Mouse (Mus musculus): ENCODE measurements around the gene Inppl1. TPM values are rescaled to one million over a fixed set of nuclear protein-coding genes. Genes with fewer than 3 reads are reported as not detected.

Inppl1 gene
- not detected in 2 replicates for polyA plus RNA-seq (2012; ENCODE audit: insufficient read depth, insufficient read length, low replicate concordance, missing spikeins)

DNA sequence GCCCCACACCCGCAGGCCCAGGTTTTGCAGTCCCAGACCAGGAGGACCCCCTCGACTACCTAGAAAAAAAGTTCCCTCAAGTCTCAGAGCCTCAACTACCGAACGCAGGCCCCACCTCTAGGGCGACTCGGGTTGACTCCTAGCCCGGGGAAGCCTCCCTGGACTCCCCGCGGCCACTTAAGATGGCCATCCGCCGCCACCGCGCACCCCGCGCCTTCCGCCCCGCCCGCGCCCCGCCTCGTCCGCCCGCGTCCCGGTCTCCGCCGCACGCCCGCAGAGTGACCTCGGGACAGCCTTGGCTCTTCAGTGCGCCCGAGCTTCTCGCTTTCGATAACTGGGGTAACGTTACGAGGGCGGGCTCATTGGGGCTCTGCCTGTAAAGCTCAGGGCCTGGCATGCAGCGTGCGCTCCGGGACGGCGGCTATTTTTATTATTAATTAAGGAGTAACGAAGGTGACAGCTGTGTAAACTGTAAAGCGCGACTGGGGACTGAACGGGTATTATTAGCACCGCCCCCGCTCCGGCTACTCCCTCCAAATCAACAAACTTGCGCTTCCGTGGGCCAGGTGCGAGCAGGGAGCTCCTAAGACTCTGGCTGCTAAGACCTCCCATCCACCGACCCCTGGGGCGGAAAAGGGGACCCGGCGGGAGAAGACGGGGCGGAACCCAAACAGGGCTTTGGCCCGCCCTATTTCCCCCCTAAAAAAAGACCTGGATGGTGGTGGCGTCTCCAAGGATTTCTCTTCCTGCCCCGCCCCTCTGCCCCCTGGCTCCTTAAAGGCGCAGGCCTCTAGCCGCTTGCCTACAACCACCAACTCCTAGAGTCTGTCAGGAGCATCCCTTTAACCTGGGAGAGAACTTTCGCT is at the start of gene Inppl1:
Inppl1 (minus strand) TSS at position 624 of the 866 bp plus-strand sequence.
- Histone ChIP-seq H3K4me1 (ENCODE audit: control insufficient read depth, insufficient read depth, low read length) (peaks cover 12% of the 10 kb centered on the region), H3K27ac (ENCODE audit: insufficient read depth, low read depth, low read length) (peak within 1 kb of the TSS; percentile 10), H3K4me3 (ENCODE audit: insufficient read depth, low read depth, low read length) (peak within 1 kb of the TSS; percentile 64)
- TF ChIP-seq CTCF (IDR thresholded peaks at IDR 0.05; ENCODE audit: insufficient read depth, low read depth, low read length) = no peak
- no peak for TF ChIP-seq POLR2A (IDR thresholded peaks at IDR 0.05; ENCODE audit: insufficient read depth, low read depth, low read length)
- WGBS = under 1% methylated on average over 64 of the region's 64 CpGs

DNA sequence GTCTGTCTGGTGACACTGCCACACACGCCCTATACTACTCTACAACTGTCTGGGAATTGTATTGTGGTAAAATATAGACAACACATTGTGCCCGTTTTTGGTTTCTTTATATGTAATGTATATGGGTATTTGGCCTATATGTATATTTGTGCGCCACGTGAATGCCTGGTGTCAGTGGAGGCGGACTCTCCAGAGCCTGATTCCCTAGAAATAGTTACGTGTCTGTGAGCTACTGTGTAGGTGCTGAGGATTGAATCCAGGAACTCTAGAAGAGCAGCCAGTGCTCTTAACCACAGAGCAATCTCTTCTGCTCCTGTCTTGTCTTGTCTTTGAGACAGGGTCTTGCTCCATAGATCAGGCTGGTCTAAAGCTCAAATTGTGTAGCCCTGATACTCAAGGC is 48.2 kb upstream of the Inppl1 start:
- no peaks in the 10 kb centered on the region for H3K4me1 ChIP-seq (ENCODE audit: control insufficient read depth, insufficient read depth, low read length)

DNA sequence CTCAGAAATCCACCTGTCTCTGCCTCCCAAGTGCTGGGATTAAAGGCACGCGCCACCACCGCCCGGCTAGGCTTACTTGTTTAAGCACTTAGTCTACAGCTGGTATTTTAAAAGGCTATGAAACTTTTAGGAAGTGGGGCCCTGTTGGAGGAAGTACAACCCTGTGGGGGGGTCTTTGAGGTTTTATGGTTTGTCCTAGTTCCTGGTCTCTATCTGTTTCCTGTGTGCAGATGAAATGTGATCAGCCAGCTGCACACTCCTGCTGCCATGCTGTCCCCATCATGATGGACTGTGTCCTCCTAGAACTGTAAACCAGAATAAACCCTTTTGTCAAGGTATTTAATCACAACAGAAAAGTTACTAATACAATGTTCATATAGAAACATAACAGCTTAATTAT is 46.1 kb upstream of the Inppl1 start:
- Histone ChIP-seq H3K4me1 (ENCODE audit: control insufficient read depth, insufficient read depth, low read length) (no peaks in the 10 kb centered on the region), H3K27ac (ENCODE audit: insufficient read depth, low read depth, low read length) (no peak overlapping the region), H3K4me3 (ENCODE audit: insufficient read depth, low read depth, low read length) (no peak overlapping the region)
- no peak for TF ChIP-seq POLR2A (IDR thresholded peaks at IDR 0.05; ENCODE audit: insufficient read depth, low read depth, low read length)
- no peak for TF ChIP-seq CTCF (IDR thresholded peaks at IDR 0.05; ENCODE audit: insufficient read depth, low read depth, low read length)
- WGBS = 100% methylated on average over 4 of the region's 4 CpGs

More for the DNA sequence above, 48.2 kb upstream of the Inppl1 start:
- Histone ChIP-seq H3K27ac (ENCODE audit: insufficient read depth, low read depth, low read length) (no peak overlapping the region), H3K4me3 (ENCODE audit: insufficient read depth, low read depth, low read length) (no peak overlapping the region)
- 90% methylated on average over 6 of the region's 6 CpGs for WGBS
- no peak for TF ChIP-seq CTCF (IDR thresholded peaks at IDR 0.05; ENCODE audit: insufficient read depth, low read depth, low read length)

DNA sequence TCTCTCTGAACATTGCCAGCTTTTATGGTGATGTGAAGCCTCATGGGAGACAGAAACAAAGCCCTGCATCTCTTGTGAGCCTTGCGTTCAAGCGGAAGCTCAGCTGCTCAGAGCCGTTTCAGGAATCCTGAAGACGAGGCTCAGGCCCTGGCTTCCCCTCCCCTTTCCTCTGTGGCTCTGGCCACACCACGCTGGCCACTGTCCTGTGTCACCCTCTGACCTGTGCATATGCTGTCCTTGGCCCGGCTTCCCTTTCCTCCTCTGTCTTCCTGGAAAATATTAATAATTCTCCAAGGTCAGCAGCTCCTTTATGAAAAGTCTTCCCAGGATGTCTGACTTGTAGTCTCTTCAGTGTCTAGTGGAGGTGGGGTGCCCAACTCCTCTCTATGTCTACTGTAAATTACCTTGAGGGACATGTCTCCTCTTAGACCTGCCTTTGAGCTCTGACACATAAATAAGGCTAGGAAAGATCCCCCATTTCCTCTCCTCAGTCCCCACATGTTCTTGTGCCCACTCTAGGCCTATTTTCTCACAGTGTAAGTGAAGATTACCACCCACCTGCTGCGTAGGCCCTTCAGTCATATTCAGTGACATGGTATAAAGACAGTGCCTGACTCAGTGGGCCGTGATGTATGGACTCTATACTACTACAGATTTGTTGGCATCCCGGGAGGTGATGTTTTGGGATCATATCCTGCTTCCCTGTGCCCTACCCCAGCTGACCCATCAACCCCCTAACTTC is 44.6 kb upstream of the Inppl1 start:
- Histone ChIP-seq H3K4me1 (ENCODE audit: control insufficient read depth, insufficient read depth, low read length) (no peaks in the 10 kb centered on the region), H3K4me3 (ENCODE audit: insufficient read depth, low read depth, low read length) (no peak overlapping the region), H3K27ac (ENCODE audit: insufficient read depth, low read depth, low read length) (no peak overlapping the region)
- TF ChIP-seq POLR2A (IDR thresholded peaks at IDR 0.05; ENCODE audit: insufficient read depth, low read depth, low read length) (no peak), CTCF (IDR thresholded peaks at IDR 0.05; ENCODE audit: insufficient read depth, low read depth, low read length) (no peak)
- 67% methylated on average over 9 of the region's 9 CpGs for WGBS

DNA sequence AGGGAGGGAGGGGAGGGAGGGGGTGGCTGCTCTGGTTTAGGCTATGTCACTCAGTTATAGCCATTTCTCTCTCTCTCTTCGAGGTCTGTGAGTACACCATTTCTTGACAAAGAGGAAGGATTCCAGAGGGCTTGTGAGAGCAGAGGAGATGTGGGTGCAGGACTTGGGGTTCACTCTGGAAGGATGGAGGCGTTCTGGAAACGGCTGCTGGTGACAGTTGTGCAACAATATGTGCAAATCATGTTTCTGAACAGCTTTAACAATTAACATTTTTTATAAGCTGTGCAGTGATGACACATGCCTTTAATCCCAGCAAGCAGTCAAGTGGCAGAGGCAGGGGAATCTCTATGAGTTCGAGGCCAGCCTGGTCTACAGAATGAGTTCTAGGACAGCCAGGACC is 42.8 kb upstream of the Inppl1 start:
- Histone ChIP-seq H3K4me1 (ENCODE audit: control insufficient read depth, insufficient read depth, low read length) (no peaks in the 10 kb centered on the region), H3K4me3 (ENCODE audit: insufficient read depth, low read depth, low read length) (no peak overlapping the region), H3K27ac (ENCODE audit: insufficient read depth, low read depth, low read length) (no peak overlapping the region)
- TF ChIP-seq POLR2A (IDR thresholded peaks at IDR 0.05; ENCODE audit: insufficient read depth, low read depth, low read length) = no peak
- TF ChIP-seq CTCF (IDR thresholded peaks at IDR 0.05; ENCODE audit: insufficient read depth, low read depth, low read length) = no peak
- 72% methylated on average over 4 of the region's 4 CpGs for WGBS

DNA sequence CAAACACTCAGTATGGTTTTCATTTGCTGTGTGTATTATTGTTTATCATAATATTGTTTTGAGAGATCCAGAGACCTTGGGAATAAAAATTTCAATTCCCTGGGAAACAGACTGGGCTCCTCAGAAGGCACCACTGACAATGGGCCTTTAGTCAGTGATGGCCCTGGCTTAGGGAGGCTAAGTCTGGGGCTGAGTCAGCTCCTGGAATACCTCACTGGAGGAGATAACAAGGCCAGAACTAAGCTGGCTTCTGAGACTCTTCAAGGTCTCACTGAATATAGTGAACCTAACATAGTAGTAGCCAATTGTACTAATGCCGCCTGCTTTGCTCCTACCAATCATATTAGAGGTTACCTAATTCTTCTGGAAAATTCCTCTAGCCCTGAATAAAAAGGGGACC is 37.9 kb upstream of the Inppl1 start:
- Histone ChIP-seq H3K27ac (ENCODE audit: insufficient read depth, low read depth, low read length) (no peak overlapping the region), H3K4me3 (ENCODE audit: insufficient read depth, low read depth, low read length) (no peak overlapping the region), H3K4me1 (ENCODE audit: control insufficient read depth, insufficient read depth, low read length) (no peaks in the 10 kb centered on the region)
- WGBS = 97% methylated on average over 1 of the region's 1 CpGs
- TF ChIP-seq POLR2A (IDR thresholded peaks at IDR 0.05; ENCODE audit: insufficient read depth, low read depth, low read length) (no peak), CTCF (IDR thresholded peaks at IDR 0.05; ENCODE audit: insufficient read depth, low read depth, low read length) (no peak)

DNA sequence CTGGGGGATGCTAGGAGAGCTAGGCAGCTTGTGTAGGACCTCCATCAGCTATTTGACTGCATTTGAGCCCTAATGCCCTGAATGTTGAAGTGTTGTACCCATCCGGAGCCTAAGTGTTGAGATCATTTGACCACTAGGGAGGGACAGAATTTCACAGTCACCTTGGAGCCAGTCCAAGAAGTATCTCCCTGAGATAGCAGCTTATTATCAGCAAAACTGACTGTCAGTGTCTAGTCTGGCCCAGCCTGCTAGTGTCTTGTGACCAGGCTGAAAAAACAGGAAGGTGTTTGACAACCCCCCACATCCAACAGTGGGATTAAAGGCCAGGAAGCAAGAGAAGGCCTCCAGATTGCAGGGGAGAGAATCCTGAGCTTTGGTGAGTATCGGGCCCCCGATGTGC is 33.3 kb upstream of the Inppl1 start:
- Histone ChIP-seq H3K27ac (ENCODE audit: insufficient read depth, low read depth, low read length) (no peak overlapping the region), H3K4me1 (ENCODE audit: control insufficient read depth, insufficient read depth, low read length) (peaks cover 3% of the 10 kb centered on the region; the same call in 1 of the 2 replicates), H3K4me3 (ENCODE audit: insufficient read depth, low read depth, low read length) (no peak overlapping the region)
- 88% methylated on average over 3 of the region's 3 CpGs for WGBS
- TF ChIP-seq CTCF (IDR thresholded peaks at IDR 0.05; ENCODE audit: insufficient read depth, low read depth, low read length) = no peak

DNA sequence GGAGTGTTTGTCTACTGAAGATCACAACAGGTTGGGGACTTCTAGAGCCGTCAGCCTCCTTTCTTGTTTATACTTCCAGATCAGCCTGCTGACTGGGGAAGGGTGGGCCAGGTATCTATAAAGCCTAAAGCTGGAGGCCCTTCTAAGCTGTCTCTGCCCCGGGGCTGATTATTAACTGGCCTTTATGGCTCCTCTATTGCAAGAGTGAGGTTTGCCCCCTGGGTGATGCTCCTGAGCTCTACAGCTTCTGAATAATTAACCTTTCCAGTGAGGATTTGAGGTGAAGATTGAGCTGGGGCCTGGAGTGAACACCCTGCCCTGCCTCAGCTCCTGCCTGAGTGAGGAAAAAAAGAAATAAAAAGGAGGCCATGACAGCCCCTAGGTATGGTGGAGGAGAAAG is 32.6 kb upstream of the Inppl1 start, which contains the start of gene Folr1:
Folr1 (minus strand) TSS at position 160 of the 400 bp plus-strand sequence.
- Histone ChIP-seq H3K27ac (ENCODE audit: insufficient read depth, low read depth, low read length) (no peak within 1 kb of the TSS), H3K4me3 (ENCODE audit: insufficient read depth, low read depth, low read length) (no peak within 1 kb of the TSS), H3K4me1 (ENCODE audit: control insufficient read depth, insufficient read depth, low read length) (peaks cover 3% of the 10 kb centered on the region; the same call in 1 of the 2 replicates)
- TF ChIP-seq CTCF (IDR thresholded peaks at IDR 0.05; ENCODE audit: insufficient read depth, low read depth, low read length) (no peak), POLR2A (IDR thresholded peaks at IDR 0.05; ENCODE audit: insufficient read depth, low read depth, low read length) (no peak)
- 91% methylated on average over 2 of the region's 2 CpGs for WGBS

DNA sequence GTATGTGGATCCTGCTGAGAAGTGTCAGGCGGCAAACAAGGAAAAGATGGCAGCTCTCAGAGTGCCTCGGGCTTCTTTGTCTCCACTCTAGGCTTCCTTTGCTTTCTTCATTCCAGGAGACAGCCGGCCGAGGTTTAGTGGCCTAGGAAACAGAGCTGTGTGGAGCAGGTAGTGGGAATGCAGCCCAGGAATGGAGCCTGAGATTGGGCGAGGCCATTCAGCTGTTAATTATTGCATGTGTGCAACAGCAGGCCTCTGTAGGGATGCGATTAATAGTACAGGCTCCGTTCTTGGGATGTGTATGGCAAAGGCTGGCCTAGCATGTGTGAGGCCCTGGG is 31.1 kb upstream of the Inppl1 start:
- no peak for TF ChIP-seq POLR2A (IDR thresholded peaks at IDR 0.05; ENCODE audit: insufficient read depth, low read depth, low read length)
- TF ChIP-seq CTCF (IDR thresholded peaks at IDR 0.05; ENCODE audit: insufficient read depth, low read depth, low read length) = no peak
- H3K4me1 ChIP-seq (ENCODE audit: control insufficient read depth, insufficient read depth, low read length) = peaks cover 3% of the 10 kb centered on the region; the same call in 1 of the 2 replicates
- H3K4me3 ChIP-seq (ENCODE audit: insufficient read depth, low read depth, low read length) = no peak overlapping the region
- 65% methylated on average over 7 of the region's 7 CpGs for WGBS
- no peak overlapping the region for H3K27ac ChIP-seq (ENCODE audit: insufficient read depth, low read depth, low read length)

All from olfactory bulb, adult 2 months (tissue).